Mouse (Mus musculus): ENCODE measurements around the gene Spag6. TPM values are rescaled to one million over a fixed set of nuclear protein-coding genes. Genes with fewer than 3 reads are reported as not detected.

Gene Spag6
- total and polyA plus RNA-seq, 3 experiments = 0.10 TPM; not detected in 2

- H3K9ac ChIP-seq (ENCODE audit: control insufficient read depth, low read depth, low read length, poor library complexity, severe bottlenecking) = peak within 1 kb of the TSS; percentile 92
- TF ChIP-seq NRF1 (IDR thresholded peaks at IDR 0.05; ENCODE audit: insufficient read depth, low read depth, low read length, poor library complexity, severe bottlenecking) = peak; percentile 33; the same call in 1 of the 2 replicates
- TF ChIP-seq MAX (IDR thresholded peaks at IDR 0.05; ENCODE audit: low read length) = no peak
- TF ChIP-seq NELFE (IDR thresholded peaks at IDR 0.05; ENCODE audit: low read depth, low read length) = peak; percentile 38; the same call in 1 of the 2 replicates
- TF ChIP-seq SIN3A (IDR thresholded peaks at IDR 0.05; ENCODE audit: low read length) = peak; percentile 23; the same call in 1 of the 2 replicates
- TF ChIP-seq POLR2A (IDR thresholded peaks at IDR 0.05; ENCODE audit: control insufficient read depth in 1 of 2, insufficient read depth in 1 of 2, low read depth in 1 of 2, low read length in 2 of 2, poor library complexity in 1 of 2) = peak; percentile 20 to 32; a peak in 1 of 4 replicates
- peaks cover 3 to 31% of the 10 kb centered on the region in 2 experiments for H3K36me3 ChIP-seq (ENCODE audit: control insufficient read depth in 1 of 2, insufficient read depth in 2 of 2, low read length in 2 of 2)
- H3K9me3 ChIP-seq (replicated peaks; ENCODE audit: insufficient read depth, low read length) = no peaks in the 10 kb centered on the region
- peak within 1 kb of the TSS; percentile 81 for H3K27ac ChIP-seq (ENCODE audit: control insufficient read depth, low read depth, low read length)
- peak; percentile 63 for DNase-seq (ENCODE audit: low read depth, low spot score)
- peaks cover 0 to 3% of the 10 kb centered on the region in 2 experiments; a peak in 2 of 4 replicates for H3K27me3 ChIP-seq (ENCODE audit: control insufficient read depth in 1 of 2, insufficient read depth in 2 of 2, low read length in 2 of 2)
- peaks cover 17 to 19% of the 10 kb centered on the region in 2 experiments for H3K4me1 ChIP-seq (ENCODE audit: control insufficient read depth in 1 of 2, insufficient read depth in 2 of 2, low read length in 2 of 2)
- H3K4me3 ChIP-seq (ENCODE audit: control insufficient read depth in 1 of 2, insufficient read depth in 1 of 2, low read depth in 2 of 2, low read length in 2 of 2) = peak within 1 kb of the TSS; percentile 85
- H3K79me2 ChIP-seq (ENCODE audit: control insufficient read depth, insufficient read depth, low read length, poor library complexity) = peaks cover 35% of the 10 kb centered on the region
Observed at GRCm38 (mm10) chr2:18676936-18677491, 16.8 kb upstream of the Spag6 start, which contains the start of gene Bmi1. Gene Bmi1 (plus strand): TSS chr2:18677018.

GRCm38 (mm10) chr2:18677631-18678471 lies 16.0 kb upstream of the Spag6 start:
- peak; percentile 66 for DNase-seq (ENCODE audit: low read depth, low spot score)

DNA sequence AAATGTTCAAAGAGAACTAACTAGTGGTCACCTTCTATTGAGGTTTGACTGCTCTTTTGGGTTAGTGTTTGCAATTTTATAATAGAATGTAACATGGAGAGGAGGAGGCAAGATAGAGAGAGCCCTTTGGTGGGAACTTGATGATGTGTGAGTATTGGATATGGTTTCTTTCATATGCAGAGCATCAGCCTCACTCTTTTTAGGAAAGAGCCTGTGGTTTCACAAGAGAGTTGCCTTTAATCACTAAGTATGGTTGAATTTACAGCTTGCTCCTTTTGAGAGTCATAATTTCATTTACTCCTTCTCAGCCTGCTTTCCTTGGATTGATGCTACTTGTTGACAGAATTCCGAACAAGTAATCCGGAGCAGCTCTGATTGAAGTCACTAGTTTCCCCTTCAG lies 14.1 kb upstream of the Spag6 start:
- Histone ChIP-seq H3K9me3 (replicated peaks; ENCODE audit: insufficient read depth, low read length) (no peaks in the 10 kb centered on the region), H3K4me1 (ENCODE audit: control insufficient read depth in 1 of 2, insufficient read depth in 2 of 2, low read length in 2 of 2) (peaks cover 8 to 10% of the 10 kb centered on the region in 2 experiments), H3K4me3 (ENCODE audit: control insufficient read depth in 1 of 2, insufficient read depth in 1 of 2, low read depth in 2 of 2, low read length in 2 of 2) (no peak overlapping the region), H3K27me3 (ENCODE audit: control insufficient read depth in 1 of 2, insufficient read depth in 2 of 2, low read length in 2 of 2) (peaks cover 0 to 3% of the 10 kb centered on the region in 2 experiments; a peak in 1 of 4 replicates), H3K9ac (ENCODE audit: control insufficient read depth, low read depth, low read length, poor library complexity, severe bottlenecking) (no peak overlapping the region), H3K27ac (ENCODE audit: control insufficient read depth, low read depth, low read length) (no peak overlapping the region), H3K36me3 (ENCODE audit: control insufficient read depth in 1 of 2, insufficient read depth in 2 of 2, low read length in 2 of 2) (peaks cover 8 to 20% of the 10 kb centered on the region in 2 experiments), H3K79me2 (ENCODE audit: control insufficient read depth, insufficient read depth, low read length, poor library complexity) (peaks cover 31% of the 10 kb centered on the region)
- DNase-seq (ENCODE audit: low read depth, low spot score) = no peak
- TF ChIP-seq GABPA (IDR thresholded peaks at IDR 0.05; ENCODE audit: low read depth, low read length) = no peak
- no peak for TF ChIP-seq CHD2 (IDR thresholded peaks at IDR 0.05; ENCODE audit: low read length)
- TF ChIP-seq USF2 (IDR thresholded peaks at IDR 0.05; ENCODE audit: borderline replicate concordance in 1 of 2, insufficient read depth in 1 of 2, low read depth in 1 of 2, low read length in 2 of 2) = no peak
- TF ChIP-seq USF1 (IDR thresholded peaks at IDR 0.05; ENCODE audit: low read depth, low read length) = no peak
- no peak for TF ChIP-seq KAT2A (conservative IDR thresholded peaks at IDR 0.05; ENCODE audit: low read depth, low read length)
- TF ChIP-seq ZKSCAN1 (IDR thresholded peaks at IDR 0.05; ENCODE audit: low read depth, low read length) = no peak
- no peak for TF ChIP-seq HCFC1 (IDR thresholded peaks at IDR 0.05; ENCODE audit: low read depth, low read length)
- TF ChIP-seq ELF1 (IDR thresholded peaks at IDR 0.05; ENCODE audit: low read depth, low read length) = no peak
- TF ChIP-seq MYC (IDR thresholded peaks at IDR 0.05; ENCODE audit: low read depth, low read length) = no peak
- no peak for TF ChIP-seq JUND (IDR thresholded peaks at IDR 0.05; ENCODE audit: low read depth, low read length)
- no peak for TF ChIP-seq RAD21 (IDR thresholded peaks at IDR 0.05; ENCODE audit: low read depth, low read length)
- TF ChIP-seq NELFE (IDR thresholded peaks at IDR 0.05; ENCODE audit: low read depth, low read length) = no peak
- no peak for TF ChIP-seq NRF1 (IDR thresholded peaks at IDR 0.05; ENCODE audit: insufficient read depth, low read depth, low read length, poor library complexity, severe bottlenecking)
- no peak for TF ChIP-seq BHLHE40 (IDR thresholded peaks at IDR 0.05; ENCODE audit: borderline replicate concordance, low read depth, low read length)

More at GRCm38 (mm10) chr2:18677631-18678471, 16.0 kb upstream of the Spag6 start:
- TF ChIP-seq HCFC1 (IDR thresholded peaks at IDR 0.05; ENCODE audit: low read depth, low read length) (no peak), POLR2A (IDR thresholded peaks at IDR 0.05; ENCODE audit: control insufficient read depth in 1 of 2, insufficient read depth in 1 of 2, low read depth in 1 of 2, low read length in 2 of 2, poor library complexity in 1 of 2) (peak in 1 of 2 experiments; percentile 3; a peak in 1 of 4 replicates)
- H3K9ac ChIP-seq (ENCODE audit: control insufficient read depth, low read depth, low read length, poor library complexity, severe bottlenecking) = peak overlapping the region; percentile 92
- H3K4me3 ChIP-seq (ENCODE audit: control insufficient read depth in 1 of 2, insufficient read depth in 1 of 2, low read depth in 2 of 2, low read length in 2 of 2) = peak overlapping the region; percentile 83 to 85
- H3K27me3 ChIP-seq (ENCODE audit: control insufficient read depth in 1 of 2, insufficient read depth in 2 of 2, low read length in 2 of 2) = peaks cover 0 to 3% of the 10 kb centered on the region in 2 experiments; a peak in 1 of 4 replicates
- 0 out of 2 replicates have a peak overlapping the region, but pooled peaks have one; percentile 9 for H3K27ac ChIP-seq (ENCODE audit: control insufficient read depth, low read depth, low read length)
- no peaks in the 10 kb centered on the region for H3K9me3 ChIP-seq (replicated peaks; ENCODE audit: insufficient read depth, low read length)
- peaks cover 17 to 19% of the 10 kb centered on the region in 2 experiments for H3K4me1 ChIP-seq (ENCODE audit: control insufficient read depth in 1 of 2, insufficient read depth in 2 of 2, low read length in 2 of 2)
- H3K79me2 ChIP-seq (ENCODE audit: control insufficient read depth, insufficient read depth, low read length, poor library complexity) = peaks cover 31% of the 10 kb centered on the region
- peaks cover 4 to 31% of the 10 kb centered on the region in 2 experiments for H3K36me3 ChIP-seq (ENCODE audit: control insufficient read depth in 1 of 2, insufficient read depth in 2 of 2, low read length in 2 of 2)

Data from MEL (cell line).